Mouse (Mus musculus): ENCODE data around the gene Ptpn13.

The Ptpn13 gene

GRCm38 (mm10) chr5:103516555-103516954 is 91.6 kb downstream of the Ptpn13 start:
- DNase-seq (ENCODE audit: low spot score in 2 of 2), result no peak

- DNase-seq (ENCODE audit: low spot score in 2 of 2), result no peak
Measured at GRCm38 (mm10) chr5:103517641-103518040, 92.6 kb downstream of the Ptpn13 start.

- peak in 1 of 2 experiments; percentile 16 for DNase-seq (ENCODE audit: low spot score in 2 of 2)
Measured at GRCm38 (mm10) chr5:103518797-103519468, 93.9 kb downstream of the Ptpn13 start.

- DNase-seq (ENCODE audit: low spot score in 2 of 2), result no peak
Measured at GRCm38 (mm10) chr5:103522371-103522770, 97.4 kb downstream of the Ptpn13 start.

GRCm38 (mm10) chr5:103526668-103527436 is 101.9 kb downstream of the Ptpn13 start:
- DNase-seq (ENCODE audit: low spot score in 2 of 2), result no peak

GRCm38 (mm10) chr5:103527437-103527718 is 102.4 kb downstream of the Ptpn13 start:
- DNase-seq (ENCODE audit: low spot score in 2 of 2), result no peak

- no peak for DNase-seq (ENCODE audit: low spot score in 2 of 2)
Measured at GRCm38 (mm10) chr5:103530214-103530613, 105.2 kb downstream of the Ptpn13 start.

- DNase-seq (ENCODE audit: low spot score in 2 of 2), result no peak
Measured at GRCm38 (mm10) chr5:103532841-103533390, 107.9 kb downstream of the Ptpn13 start.

- DNase-seq (ENCODE audit: low spot score in 2 of 2), result no peak
Measured at GRCm38 (mm10) chr5:103534454-103534853, 109.5 kb downstream of the Ptpn13 start.

- DNase-seq (ENCODE audit: low spot score in 2 of 2), result no peak
Measured at GRCm38 (mm10) chr5:103537429-103537828, 112.4 kb downstream of the Ptpn13 start.

- DNase-seq (ENCODE audit: low spot score in 2 of 2), result no peak
Measured at GRCm38 (mm10) chr5:103540612-103541011, 115.6 kb downstream of the Ptpn13 start.

GRCm38 (mm10) chr5:103541136-103541535 is 116.1 kb downstream of the Ptpn13 start:
- DNase-seq (ENCODE audit: low spot score in 2 of 2), result no peak

- DNase-seq (ENCODE audit: low spot score in 2 of 2), result no peak
Measured at GRCm38 (mm10) chr5:103541542-103541941, 116.5 kb downstream of the Ptpn13 start.

GRCm38 (mm10) chr5:103545381-103546000 is 120.5 kb downstream of the Ptpn13 start:
- DNase-seq (ENCODE audit: low spot score in 2 of 2), result no peak

- no peak for DNase-seq (ENCODE audit: low spot score in 2 of 2)
Measured at GRCm38 (mm10) chr5:103554769-103555168, 129.8 kb downstream of the Ptpn13 start.

- DNase-seq (ENCODE audit: low spot score in 2 of 2), result no peak
Measured at GRCm38 (mm10) chr5:103560546-103560945, 135.6 kb downstream of the Ptpn13 start.

- DNase-seq (ENCODE audit: low spot score in 2 of 2), result no peak
Measured at GRCm38 (mm10) chr5:103568034-103568433, 143.0 kb downstream of the Ptpn13 start.

- DNase-seq (ENCODE audit: low spot score in 2 of 2), result no peak
Measured at GRCm38 (mm10) chr5:103569446-103569845, 144.5 kb downstream of the Ptpn13 start.

GRCm38 (mm10) chr5:103579680-103580420 is 154.9 kb downstream of the Ptpn13 start:
- no peak for DNase-seq (ENCODE audit: low spot score in 2 of 2)

- no peak for DNase-seq (ENCODE audit: low spot score in 2 of 2)
Measured at GRCm38 (mm10) chr5:103587219-103587618, 162.2 kb downstream of the Ptpn13 start.

GRCm38 (mm10) chr5:103591846-103592245 is 166.9 kb downstream of the Ptpn13 start:
- no peak for DNase-seq (ENCODE audit: low spot score in 2 of 2)

GRCm38 (mm10) chr5:103592706-103593105 is 167.7 kb downstream of the Ptpn13 start:
- peak; percentile 18 for DNase-seq (ENCODE audit: low spot score in 2 of 2)

Measured in right cerebral cortex, postnatal 36 days (tissue).